Mouse (Mus musculus) megakaryocyte, embryonic 14.5 days (primary cell): ENCODE results near the gene Dennd1b.

Experiments
- FLI1 ChIP-seq: IDR thresholded peaks from 2 replicates; pipeline ENCODE4 v1.6.1; 2012; ENCODE audit warnings: low read length, inconsistent platforms, mixed read lengths
- GATA1 ChIP-seq: IDR thresholded peaks from 3 replicates; pipeline ENCODE4 v1.6.1; 2012; ENCODE audit warnings: mixed read lengths, low read length, inconsistent platforms, borderline replicate concordance

- TF ChIP-seq GATA1 (no peak), FLI1 (no peak)
Measured at GRCm38 (mm10) chr1:139174058-139174832, 211.0 kb downstream of the Dennd1b start.
